Mouse (Mus musculus) kidney, postnatal 0 days (tissue): ENCODE results near the gene Arf5. TPM values are rescaled to one million over a fixed set of nuclear protein-coding genes. Genes with fewer than 3 reads are reported as not detected.
A peak's percentile ranks its signal among the peaks of the same experiment; 100 is the strongest.

Experiments
- ATAC-seq: fragments of 200-750 bp; cut with Nextera tagmentation; replicated peaks from 2 replicates; pipeline ENCODE4 v1.8.0; 2017; ENCODE audit warnings: low read depth, moderate number of reproducible peaks, moderate TSS enrichment, moderate library complexity; ENCODE audit not compliant: low FRiP score
- DNase-seq: peaks from one replicate; pipeline ENCODE4 v3.0.0-alpha.2; 2016; ENCODE audit warnings: low spot score
- H3K27ac ChIP-seq: fragments of 300-500 bp; sonication (generic); 2 replicates; pipeline ENCODE4 v1.5.1; 2014; ENCODE audit warnings: mild to moderate bottlenecking
- H3K27me3 ChIP-seq: fragments of 300-500 bp; sonication (generic); 2 replicates; pipeline ENCODE4 v1.6.1; 2014; ENCODE audit warnings: low read length, mixed read lengths; ENCODE audit not compliant: insufficient read depth
- H3K36me3 ChIP-seq: fragments of 300-500 bp; sonication (generic); 2 replicates; pipeline ENCODE4 v1.6.1; 2014; ENCODE audit warnings: low read length, mixed read lengths; ENCODE audit not compliant: insufficient read depth
- H3K4me1 ChIP-seq: fragments of 300-500 bp; sonication (generic); replicated peaks from 2 replicates; pipeline ENCODE4 v1.6.1; 2014; ENCODE audit warnings: antibody characterized with exemption, low read length, mixed read lengths; ENCODE audit not compliant: insufficient read depth
- H3K4me2 ChIP-seq: fragments of 300-500 bp; sonication (generic); 2 replicates; pipeline ENCODE4 v1.6.1; 2014; ENCODE audit warnings: mild to moderate bottlenecking, low read length, moderate library complexity, mixed read lengths
- H3K4me3 ChIP-seq: fragments of 300-500 bp; sonication (generic); replicated peaks from 2 replicates; pipeline ENCODE4 v1.5.1; 2014; ENCODE audit warnings: low read depth, low read length
- H3K9ac ChIP-seq: fragments of 300-500 bp; sonication (generic); 2 replicates; pipeline ENCODE4 v1.6.1; 2014; ENCODE audit warnings: low read depth, low read length
- H3K9me3 ChIP-seq: fragments of 300-500 bp; sonication (generic); replicated peaks from 2 replicates; pipeline ENCODE4 v1.6.1; 2016; ENCODE audit warnings: low read length, inconsistent platforms, mixed read lengths
- CTCF ChIP-seq: IDR thresholded peaks from 2 replicates; pipeline ENCODE4 v1.5.1; 2016; ENCODE audit warnings: antibody characterized with exemption, low read depth, mild to moderate bottlenecking, moderate library complexity
- WGBS: fragments of 180-500 bp; shearing (Covaris S2); extraction: QIAGEN DNeasy Blood & Tissue Kit; methylation state at CpG from one replicate; pipeline ENCODE4 v1.1.7; 2014; 5-methylcytosine and 5-hydroxymethylcytosine counted together
- polyA plus RNA-seq: library from polyadenylated mRNA; unstranded; fragments of >200 nt; fragmentation: Nextera tagmentation; extraction: Ambion mirVana; gene quantifications from 2 replicates; pipeline ENCODE4 v1.2.1, GENCODE M21; 2015

Arf5 gene
- polyA plus RNA-seq, 1 experiment from 2014 or later = 330 TPM

DNA sequence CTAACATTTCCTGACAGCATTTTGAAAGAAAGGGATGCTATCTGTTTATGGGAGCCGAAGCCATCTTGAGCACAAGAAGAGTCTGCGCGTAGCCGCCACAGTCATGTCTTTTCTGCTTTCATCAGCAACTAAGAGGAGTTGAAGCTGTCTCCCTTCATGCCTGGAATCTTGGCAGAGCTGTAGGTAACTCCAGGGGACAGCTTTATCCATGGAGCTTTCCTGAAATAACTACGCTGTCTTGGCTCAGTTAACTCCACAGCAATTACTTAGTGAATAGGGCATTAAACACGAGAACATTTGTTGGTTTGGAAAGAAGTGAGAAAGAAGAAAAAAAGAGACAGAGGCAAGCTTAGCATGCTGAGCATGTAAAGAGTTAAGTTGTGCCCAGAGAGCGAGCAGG lies 24.6 kb downstream of the Arf5 start:
- 71% methylated on average over 7 of the region's 7 CpGs for WGBS
- Histone ChIP-seq H3K4me3 (no peak overlapping the region), H3K36me3 (no peaks in the 10 kb centered on the region), H3K9ac (no peak overlapping the region), H3K27ac (no peak overlapping the region), H3K4me2 (no peak overlapping the region), H3K9me3 (no peaks in the 10 kb centered on the region), H3K4me1 (no peaks in the 10 kb centered on the region), H3K27me3 (peaks cover 19% of the 10 kb centered on the region)
- no peak for TF ChIP-seq CTCF
- DNase-seq (no peak), ATAC-seq (no peak)

DNA sequence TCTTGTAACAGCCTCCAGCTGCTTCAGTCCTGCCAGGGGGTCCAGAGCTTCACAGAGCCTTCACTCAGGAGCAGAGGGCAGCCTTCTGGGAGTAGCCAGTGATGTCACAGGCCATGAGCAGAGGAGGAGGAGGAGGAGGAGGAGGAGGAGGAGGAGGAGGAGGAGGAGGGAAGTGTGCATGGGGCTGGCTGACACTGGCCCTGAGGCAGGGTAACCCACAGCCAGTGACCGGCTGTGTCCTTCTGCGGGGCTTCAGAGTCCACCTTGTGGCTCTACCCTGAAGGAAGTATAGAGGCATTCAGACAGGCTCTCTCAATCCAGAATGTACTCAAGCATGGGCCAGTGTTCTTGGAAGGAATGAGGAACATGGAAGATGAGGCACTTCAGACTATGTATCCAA lies 25.9 kb downstream of the Arf5 start, which contains the start of gene Pax4:
Gene Pax4 (minus strand): TSS at position 101 of the 400 bp plus-strand sequence.
- Histone ChIP-seq H3K9ac (no peak within 1 kb of the TSS), H3K27ac (no peak within 1 kb of the TSS), H3K27me3 (peaks cover 19% of the 10 kb centered on the region), H3K4me1 (no peaks in the 10 kb centered on the region), H3K36me3 (no peaks in the 10 kb centered on the region), H3K9me3 (no peaks in the 10 kb centered on the region), H3K4me2 (no peak within 1 kb of the TSS), H3K4me3 (no peak within 1 kb of the TSS)
- no peak for ATAC-seq
- DNase-seq = no peak
- 63% methylated on average over 2 of the region's 2 CpGs for WGBS
- TF ChIP-seq CTCF = no peak

DNA sequence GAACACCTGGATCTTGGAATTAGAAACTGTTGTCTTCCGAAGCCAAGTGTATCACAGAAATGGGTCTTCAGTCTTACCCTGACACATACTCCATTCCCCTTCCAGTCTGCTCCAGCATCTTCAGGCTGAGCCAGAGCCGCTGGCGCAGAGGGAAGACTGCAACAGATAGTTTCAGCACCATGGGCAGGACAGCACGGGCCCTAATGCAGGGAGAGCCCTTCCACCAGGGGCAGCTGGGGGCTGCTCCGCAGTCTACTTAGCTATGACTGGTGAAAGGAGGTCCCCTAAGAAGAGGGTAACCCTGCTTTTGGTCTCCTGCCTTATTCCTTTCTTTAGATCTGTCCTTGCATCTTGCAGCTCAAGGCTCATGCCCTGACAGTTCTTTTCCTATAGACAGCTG lies 27.1 kb downstream of the Arf5 start:
- H3K4me3 ChIP-seq = no peak overlapping the region
- 15% methylated on average over 5 of the region's 5 CpGs for WGBS
- H3K27me3 ChIP-seq = peaks cover 19% of the 10 kb centered on the region

DNA sequence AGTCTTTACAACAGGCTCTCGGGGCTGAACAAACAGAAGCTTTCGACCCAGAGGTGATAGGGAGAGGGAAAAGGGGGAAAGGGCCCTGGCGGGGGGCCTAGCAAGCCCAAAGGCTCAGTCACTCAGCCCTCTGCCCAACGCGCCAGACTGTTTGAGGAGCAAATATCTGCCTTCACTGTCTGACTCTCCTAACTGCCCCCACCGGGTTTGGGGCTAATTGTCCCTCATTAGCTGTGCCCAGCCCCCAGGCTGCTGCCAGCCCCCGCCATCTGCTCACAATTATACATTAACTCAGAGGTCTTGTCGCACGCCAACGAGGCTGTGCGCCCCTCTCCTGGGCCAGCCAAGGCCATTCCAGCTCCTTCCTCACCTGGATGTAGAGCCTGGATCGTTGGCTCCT lies 27.6 kb downstream of the Arf5 start:
- H3K27me3 ChIP-seq = peaks cover 19% of the 10 kb centered on the region
- H3K4me1 ChIP-seq = no peaks in the 10 kb centered on the region
- ATAC-seq (no peak), DNase-seq (no peak)
- H3K36me3 ChIP-seq = no peaks in the 10 kb centered on the region
- TF ChIP-seq CTCF = no peak
- no peak overlapping the region for H3K4me3 ChIP-seq
- H3K9me3 ChIP-seq = no peaks in the 10 kb centered on the region
- no peak overlapping the region for H3K9ac ChIP-seq
- no peak overlapping the region for H3K27ac ChIP-seq
- WGBS = under 1% methylated on average over 12 of the region's 12 CpGs
- no peak overlapping the region for H3K4me2 ChIP-seq

More for the DNA sequence above, 27.1 kb downstream of the Arf5 start:
- H3K27ac ChIP-seq = no peak overlapping the region
- peak; percentile 8; the same call in 1 of the 2 replicates for TF ChIP-seq CTCF
- ATAC-seq = no peak
- no peaks in the 10 kb centered on the region for H3K4me1 ChIP-seq
- H3K4me2 ChIP-seq = no peak overlapping the region
- no peaks in the 10 kb centered on the region for H3K36me3 ChIP-seq
- peak; percentile 18 for DNase-seq
- no peak overlapping the region for H3K9ac ChIP-seq
- H3K9me3 ChIP-seq = no peaks in the 10 kb centered on the region

DNA sequence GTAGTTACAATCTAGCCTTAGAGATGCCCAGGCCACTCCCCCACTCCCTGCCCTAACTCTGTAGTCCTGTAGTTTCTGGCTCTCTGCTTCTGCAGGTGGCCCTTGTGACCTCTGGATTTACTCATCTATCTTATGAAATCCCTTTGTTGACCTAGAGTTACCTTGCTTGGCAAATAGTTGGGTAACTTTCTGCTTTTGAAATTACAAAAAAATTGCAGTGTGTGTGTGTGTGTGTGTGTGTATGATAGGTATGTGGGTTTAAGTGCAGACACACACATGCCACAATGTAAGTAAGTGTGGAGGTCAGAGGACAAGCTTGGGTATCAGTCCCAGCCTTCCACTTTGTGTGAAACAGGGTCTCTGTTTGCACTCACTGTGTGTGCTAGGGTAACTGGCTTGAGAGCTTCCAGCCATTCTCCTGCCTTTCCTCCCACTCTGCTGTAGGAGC lies 35.9 kb downstream of the Arf5 start:
- Histone ChIP-seq H3K27me3 (no peaks in the 10 kb centered on the region), H3K27ac (no peak overlapping the region), H3K4me3 (no peak overlapping the region), H3K36me3 (no peaks in the 10 kb centered on the region), H3K4me1 (no peaks in the 10 kb centered on the region), H3K4me2 (no peak overlapping the region), H3K9ac (no peak overlapping the region), H3K9me3 (no peaks in the 10 kb centered on the region)
- ATAC-seq = no peak
- no peak for DNase-seq
- no peak for TF ChIP-seq CTCF

DNA sequence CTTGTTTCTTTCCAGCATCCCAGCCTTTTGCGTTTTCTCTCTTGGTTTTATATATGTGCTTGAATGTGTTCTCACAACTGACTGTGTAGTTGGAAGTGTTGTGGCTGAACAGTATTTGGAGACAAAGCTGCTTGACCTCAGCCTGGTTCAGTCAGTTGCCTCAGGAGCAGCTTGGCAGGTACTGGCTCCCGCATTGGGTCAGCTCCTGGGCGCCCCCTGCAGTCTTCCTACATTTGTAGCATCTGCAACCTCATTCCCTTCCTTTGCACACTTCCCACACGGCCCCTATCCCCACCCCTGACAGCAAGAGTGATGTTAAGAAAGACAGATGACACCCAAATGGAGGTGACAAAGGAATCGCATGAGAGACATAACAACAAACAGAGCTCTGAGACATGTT lies 37.2 kb downstream of the Arf5 start:
- H3K4me3 ChIP-seq = no peak overlapping the region
- 4% methylated on average over 5 of the region's 5 CpGs for WGBS
- DNase-seq (peak; percentile 51), ATAC-seq (no peak)
- H3K9me3 ChIP-seq = no peaks in the 10 kb centered on the region
- H3K27ac ChIP-seq = no peak overlapping the region
- H3K36me3 ChIP-seq = no peaks in the 10 kb centered on the region
- no peak overlapping the region for H3K9ac ChIP-seq
- peak; percentile 75 for TF ChIP-seq CTCF
- no peak overlapping the region for H3K4me2 ChIP-seq
- no peaks in the 10 kb centered on the region for H3K27me3 ChIP-seq
- no peaks in the 10 kb centered on the region for H3K4me1 ChIP-seq

DNA sequence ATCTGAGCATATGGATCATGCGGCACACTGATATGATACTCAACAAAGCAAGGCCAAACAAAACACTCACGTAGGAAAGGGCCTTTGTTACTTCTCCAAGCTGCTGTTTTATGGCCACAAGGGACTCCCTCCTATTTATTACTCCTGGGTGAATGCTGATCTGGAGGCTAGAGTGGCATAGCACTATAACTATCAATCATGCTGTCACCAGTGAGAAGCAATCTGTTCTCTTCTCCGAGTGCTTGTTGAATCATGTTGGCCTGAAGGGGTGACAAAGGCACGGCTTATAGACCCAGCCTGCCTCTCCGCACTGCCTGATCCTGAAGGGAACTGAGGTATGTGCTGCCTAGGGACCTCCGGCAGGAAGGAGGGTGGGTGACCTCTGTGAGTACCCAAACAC lies 41.3 kb downstream of the Arf5 start:
- ATAC-seq = no peak
- TF ChIP-seq CTCF = no peak
- Histone ChIP-seq H3K27me3 (no peaks in the 10 kb centered on the region), H3K4me1 (no peaks in the 10 kb centered on the region), H3K9ac (no peak overlapping the region), H3K4me3 (no peak overlapping the region), H3K4me2 (no peak overlapping the region), H3K27ac (no peak overlapping the region), H3K9me3 (no peaks in the 10 kb centered on the region), H3K36me3 (no peaks in the 10 kb centered on the region)
- peak; percentile 23 for DNase-seq
- 18% methylated on average over 6 of the region's 6 CpGs for WGBS
